Mouse (Mus musculus): Measurements from ENCODE around the gene Nccrp1.

GRCm38 (mm10) chr7:28584468-28584867 is 37.4 kb upstream of the Nccrp1 start:
- TF ChIP-seq CTCF (IDR thresholded peaks at IDR 0.05; ENCODE audit: borderline replicate concordance, insufficient read depth, low read length) (no peak), POLR2A (IDR thresholded peaks at IDR 0.05; ENCODE audit: low read depth, low read length) (no peak)

Data from embryonic fibroblast, embryonic 13.5 days (primary cell).